ENCODE assay signal across 17 mouse cellular contexts in the genomic region with DNA sequence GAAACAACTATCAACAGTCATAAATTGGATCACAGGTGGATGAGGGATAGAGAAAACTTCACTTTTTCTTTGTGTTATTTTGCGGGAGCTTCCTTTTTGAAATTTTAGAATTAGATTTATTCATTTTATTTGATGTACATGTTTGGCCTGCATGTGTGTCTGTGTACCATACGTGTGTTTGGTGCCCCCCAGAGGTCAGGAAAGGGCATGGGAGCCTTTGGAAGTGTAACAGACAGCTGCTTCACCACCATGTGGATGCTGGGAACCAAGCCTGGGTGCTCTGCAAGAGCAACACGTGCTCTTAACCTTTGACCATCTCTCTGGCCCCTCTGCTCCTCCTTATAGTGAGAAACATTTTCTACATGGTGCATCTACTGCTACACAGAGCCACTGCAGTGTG. TPM values are rescaled to one million over a fixed set of nuclear protein-coding genes. Genes with fewer than 3 reads are reported as not detected.
DNase-seq lines count a peak whose midpoint lies in the region; ATAC-seq and TF ChIP-seq lines count a peak whose summit lies in the region.
"Had no signal": no experiment of that assay in that cellular context is flagged by ENCODE, and none has a peak within 500 bp of the region (broad histone marks: within the 10 kb centered on the region; RNA-seq: fewer than 3 reads in every experiment).

No protein-coding gene starts in this region.

- H3K9ac ChIP-seq in heart, embryonic 11.5 days (ENCODE audit: low read depth, low read length), result no peak overlapping the region
- H3K9ac ChIP-seq in lung, postnatal 0 days (replicated peaks; ENCODE audit: low read depth), result no peak overlapping the region
- H3K9ac ChIP-seq: heart, embryonic 13.5 days had no signal

- no peak for TF ChIP-seq EP300 in lung, postnatal 0 days (IDR thresholded peaks at IDR 0.05)

- no peak overlapping the region for H3K27ac ChIP-seq in heart, embryonic 11.5 days (ENCODE audit: low read depth, low read length)
- no peak overlapping the region for H3K27ac ChIP-seq in lung, postnatal 0 days (ENCODE audit: low read length)
- H3K27ac ChIP-seq in embryonic fibroblast, embryonic 13.5 days (ENCODE audit: insufficient read depth, low read length), result no peak overlapping the region
- H3K27ac ChIP-seq: heart, embryonic 13.5 days had no signal

- TF ChIP-seq POLR2A in embryonic fibroblast, embryonic 13.5 days (IDR thresholded peaks at IDR 0.05; ENCODE audit: low read depth, low read length), result no peak

- DNase-seq in heart, adult 11 months, result peak; percentile 81
- DNase-seq in lung, postnatal 0 days (ENCODE audit: low spot score), result no peak
- no peak for DNase-seq in lung, postnatal 25 days (ENCODE audit: low spot score)
- peak; percentile 62 for DNase-seq in ES-CJ7 (ENCODE audit: low read depth, low spot score)
- no peak for DNase-seq in B cell, adult 2 months
- no peak for DNase-seq in kidney, postnatal 4 days
- DNase-seq: adrenal gland, adult 8-10 months; cerebellum, adult 9-11 months; gastrocnemius, postnatal 25 days; heart, postnatal 4 days; kidney, adult 9 months; lung, postnatal 36 days; midbrain, embryonic 14.5 days had no signal

- no peak overlapping the region for H3K4me2 ChIP-seq in heart, embryonic 11.5 days
- no peak overlapping the region for H3K4me2 ChIP-seq in lung, postnatal 0 days (replicated peaks; ENCODE audit: low read depth, low read length)
- H3K4me2 ChIP-seq: heart, embryonic 13.5 days had no signal

- peak; percentile 33 for TF ChIP-seq CTCF in lung, postnatal 0 days (IDR thresholded peaks at IDR 0.05)
- peak; percentile 20; the same call in 1 of the 2 replicates for TF ChIP-seq CTCF in embryonic fibroblast, embryonic 13.5 days (IDR thresholded peaks at IDR 0.05; ENCODE audit: borderline replicate concordance, insufficient read depth, low read length)

- H3K36me3 ChIP-seq in heart, embryonic 11.5 days (ENCODE audit: control insufficient read depth, insufficient read depth, low read length), result 0 out of 2 replicates have a peak, but pooled peaks cover 3% of the 10 kb centered on the region
- peaks cover 55% of the 10 kb centered on the region; the same call in 1 of the 2 replicates for H3K36me3 ChIP-seq in lung, postnatal 0 days (ENCODE audit: insufficient read depth, low read length)

- no peaks in the 10 kb centered on the region for H3K9me3 ChIP-seq in heart, embryonic 11.5 days (replicated peaks; ENCODE audit: control insufficient read depth, low read length)
- no peaks in the 10 kb centered on the region for H3K9me3 ChIP-seq in lung, postnatal 0 days (ENCODE audit: low read length)
- H3K9me3 ChIP-seq: heart, embryonic 13.5 days had no signal

- no peaks in the 10 kb centered on the region for H3K27me3 ChIP-seq in heart, embryonic 11.5 days (ENCODE audit: control insufficient read depth, insufficient read depth, low read length)
- no peaks in the 10 kb centered on the region for H3K27me3 ChIP-seq in lung, postnatal 0 days (replicated peaks; ENCODE audit: insufficient read depth, low read length)
- H3K27me3 ChIP-seq: heart, embryonic 13.5 days had no signal

- ATAC-seq in heart, embryonic 11.5 days (replicated peaks; ENCODE audit: insufficient number of reproducible peaks, low FRiP score, low TSS enrichment), result no peak
- ATAC-seq in lung, postnatal 0 days, result no peak

- H3K4me1 ChIP-seq in heart, embryonic 11.5 days (ENCODE audit: control insufficient read depth, insufficient read depth, low read length), result no peaks in the 10 kb centered on the region
- H3K4me1 ChIP-seq in lung, postnatal 0 days (ENCODE audit: insufficient read depth, low read depth, low read length), result no peaks in the 10 kb centered on the region
- H3K4me1 ChIP-seq in embryonic fibroblast, embryonic 13.5 days (ENCODE audit: control insufficient read depth, insufficient read depth, low read length), result no peaks in the 10 kb centered on the region
- H3K4me1 ChIP-seq: heart, embryonic 13.5 days had no signal

- no peak overlapping the region for H3K4me3 ChIP-seq in heart, embryonic 11.5 days (ENCODE audit: low read depth, low read length)
- no peak overlapping the region for H3K4me3 ChIP-seq in lung, postnatal 0 days (ENCODE audit: low read depth, low read length)
- no peak overlapping the region for H3K4me3 ChIP-seq in embryonic fibroblast, embryonic 13.5 days (ENCODE audit: insufficient read depth, low read length)
- H3K4me3 ChIP-seq: heart, embryonic 13.5 days had no signal

- 64% methylated on average over 3 of the region's 3 CpGs for WGBS in heart, embryonic 11.5 days (ENCODE audit: insufficient replicate concordance)
- WGBS in lung, postnatal 0 days, result 52% methylated on average over 3 of the region's 3 CpGs

RNA-seq across cellular contexts. Expression of gene Eogt, which starts 34.2 kb away (rescaled TPM):
- polyA plus RNA-seq in heart, embryonic 11.5 days (2014; fragmentation: Nextera tagmentation; extraction: Ambion mirVana), result 12.1 and 13.5 TPM in 2 replicates
- polyA plus RNA-seq in lung, postnatal 0 days (2015; fragmentation: Nextera tagmentation; extraction: Ambion mirVana), result 15.3 and 15.5 TPM in 2 replicates
- 40.3 and 44.5 TPM in 2 replicates for polyA plus RNA-seq in embryonic fibroblast, embryonic 13.5 days (2011; ENCODE audit: insufficient read length, low read depth, missing spikeins)

RNA-seq across cellular contexts. Expression of gene Fam19a4, which starts 54.6 kb away (rescaled TPM):
- not detected in 2 replicates for polyA plus RNA-seq in heart, embryonic 11.5 days (2014; fragmentation: Nextera tagmentation; extraction: Ambion mirVana)
- polyA plus RNA-seq in lung, postnatal 0 days (2015; fragmentation: Nextera tagmentation; extraction: Ambion mirVana), result 2.4 and 2.9 TPM in 2 replicates
- polyA plus RNA-seq in embryonic fibroblast, embryonic 13.5 days (2011; ENCODE audit: insufficient read length, low read depth, missing spikeins), result not detected in 2 replicates
- polyA plus RNA-seq: heart, embryonic 13.5 days; urinary bladder, adult 2 months had no signal

Comparison
In these comparisons a context has a peak if more than half of its experiments do, and no peak if none do; other contexts are left out.
1. DNase-seq: peak in heart, adult 11 months (single experiment) and ES-CJ7 (single experiment); none in lung, postnatal 0 days (single experiment), lung, postnatal 25 days (single experiment), B cell, adult 2 months (0 of 2) and kidney, postnatal 4 days (0 of 2).